Mouse (Mus musculus) stomach, embryonic 14.5 days (tissue): ENCODE results near the gene Olfr1121. TPM values are rescaled to one million over a fixed set of nuclear protein-coding genes. Genes with fewer than 3 reads are reported as not detected.

Experiments
- polyA plus RNA-seq: library from polyadenylated mRNA; unstranded; fragments of >200 nt; fragmentation: Nextera tagmentation; extraction: Ambion mirVana; gene quantifications from 2 replicates; pipeline ENCODE4 v1.2.1, GENCODE M21; 2014

Gene Olfr1121
- polyA plus RNA-seq, 1 experiment from 2014 or later: not detected

Other genes with a start within 250 kb of the Olfr1121 start
- not detected in 2 replicates for gene Olfr1110, start 229.6 kb upstream of the Olfr1121 start, polyA plus RNA-seq
- gene Olfr1111, start 217.3 kb upstream of the Olfr1121 start, polyA plus RNA-seq: not detected in 2 replicates
- gene Olfr1112, start 182.1 kb upstream of the Olfr1121 start, polyA plus RNA-seq: not detected in 2 replicates
- gene Olfr1113, start 160.9 kb upstream of the Olfr1121 start, polyA plus RNA-seq: not detected in 2 replicates
- not detected in 2 replicates for gene Olfr1115, start 121.9 kb upstream of the Olfr1121 start, polyA plus RNA-seq
- not detected in 2 replicates for gene Olfr1116, start 102.4 kb upstream of the Olfr1121 start, polyA plus RNA-seq
- gene Olfr1118, start 62.3 kb upstream of the Olfr1121 start, polyA plus RNA-seq: not detected in 2 replicates
- not detected in 2 replicates for gene Olfr1120, start 15.1 kb upstream of the Olfr1121 start, polyA plus RNA-seq
- not detected in 2 replicates for gene Olfr1122, start 16.0 kb downstream of the Olfr1121 start, polyA plus RNA-seq
- gene Olfr1123, start 46.7 kb downstream of the Olfr1121 start, polyA plus RNA-seq: not detected in 2 replicates
- gene Olfr1124, start 60.4 kb downstream of the Olfr1121 start, polyA plus RNA-seq: not detected in 2 replicates
- gene Olfr1126, start 84.1 kb downstream of the Olfr1121 start, polyA plus RNA-seq: not detected in 2 replicates
- not detected in 2 replicates for gene Pramel7, start 127.2 kb downstream of the Olfr1121 start, polyA plus RNA-seq
- not detected in 2 replicates for gene Pramel6, start 136.7 kb downstream of the Olfr1121 start, polyA plus RNA-seq
- not detected in 2 replicates for gene Olfr153, start 161.9 kb downstream of the Olfr1121 start, polyA plus RNA-seq
- gene Olfr1128, start 175.6 kb downstream of the Olfr1121 start, polyA plus RNA-seq: not detected in 2 replicates
- not detected in 2 replicates for gene Olfr1129, start 204.0 kb downstream of the Olfr1121 start, polyA plus RNA-seq
- gene Olfr1130, start 236.3 kb downstream of the Olfr1121 start, polyA plus RNA-seq: not detected in 2 replicates